Mouse (Mus musculus) liver, embryonic 14.5 days (tissue): Measurements from ENCODE around the gene Trim80. TPM values are rescaled to one million over a fixed set of nuclear protein-coding genes. Genes with fewer than 3 reads are reported as not detected.

Source experiments
- ATAC-seq: fragments of 200-750 bp; cut with Nextera tagmentation; 2 replicates; pipeline ENCODE4 v1.8.0; 2017; ENCODE audit warnings: moderate number of reproducible peaks, mild to moderate bottlenecking, moderate library complexity; ENCODE audit not compliant: insufficient read depth
- DNase-seq, 3 experiments: peaks; one replicate each; pipeline ENCODE4 v3.0.0-alpha.2; 2012 to 2013; ENCODE audit warnings: low read depth in 3 of 3, low spot score in 3 of 3
- H3K27ac ChIP-seq: fragments of 300-500 bp; sonication (generic); 2 replicates; pipeline ENCODE4 v1.5.1; 2014; ENCODE audit warnings: moderate library complexity, mild to moderate bottlenecking, control low read depth, inconsistent platforms
- H3K27me3 ChIP-seq: fragments of 300-500 bp; sonication (generic); 2 replicates; pipeline ENCODE4 v1.6.1; 2014; ENCODE audit warnings: mild to moderate bottlenecking, low read length, moderate library complexity; ENCODE audit not compliant: control insufficient read depth, insufficient read depth
- H3K36me3 ChIP-seq: fragments of 300-500 bp; sonication (generic); replicated peaks from 2 replicates; pipeline ENCODE4 v1.6.1; 2014; ENCODE audit warnings: low read depth; ENCODE audit not compliant: control insufficient read depth, insufficient read depth
- H3K4me1 ChIP-seq, 2 experiments: fragments of 200-500 bp in 1 of 2; fragments of 300-500 bp in 1 of 2; sonication (generic) in 1 of 2; replicated peaks; 2 replicates each; pipeline ENCODE4 v1.6.1; 2012 to 2014; ENCODE audit warnings: antibody characterized with exemption in 1 of 2, inconsistent platforms in 1 of 2, low read length in 1 of 2; ENCODE audit not compliant: control insufficient read depth in 2 of 2, insufficient read depth in 2 of 2
- H3K4me2 ChIP-seq: fragments of 300-500 bp; sonication (generic); 2 replicates; pipeline ENCODE4 v1.6.1; 2014; ENCODE audit warnings: low read depth, mild to moderate bottlenecking, control low read depth, moderate library complexity
- H3K4me3 ChIP-seq, 2 experiments: fragments of 200-500 bp in 1 of 2; fragments of 300-500 bp in 1 of 2; sonication (generic) in 1 of 2; 2 replicates each; pipeline ENCODE4 v1.5.1; 2012 to 2014; ENCODE audit warnings: low read depth in 2 of 2, low read length in 2 of 2, mild to moderate bottlenecking in 2 of 2, control low read depth in 1 of 2, inconsistent platforms in 1 of 2, moderate library complexity in 1 of 2; ENCODE audit not compliant: insufficient read depth in 1 of 2
- H3K9ac ChIP-seq: fragments of 300-500 bp; sonication (generic); replicated peaks from 2 replicates; pipeline ENCODE4 v1.6.1; 2014; ENCODE audit warnings: mild to moderate bottlenecking, control low read depth, moderate library complexity
- H3K9me3 ChIP-seq: fragments of 300-500 bp; sonication (generic); 2 replicates; pipeline ENCODE4 v1.6.1; 2016; ENCODE audit warnings: low read length, mixed read lengths; ENCODE audit not compliant: control insufficient read depth
- CTCF ChIP-seq: IDR thresholded peaks from 2 replicates; pipeline ENCODE4 v1.5.1; 2016; ENCODE audit warnings: antibody characterized with exemption, low read depth, control low read depth
- EP300 ChIP-seq: IDR thresholded peaks from 2 replicates; pipeline ENCODE4 v1.6.1; 2016; ENCODE audit warnings: antibody characterized with exemption, low read depth
- WGBS: fragments of 180-500 bp; shearing (Covaris S2); extraction: QIAGEN DNeasy Blood & Tissue Kit; methylation state at CpG from one replicate; pipeline ENCODE4 v1.1.7; 2014; ENCODE audit not compliant: insufficient replicate concordance; 5-methylcytosine and 5-hydroxymethylcytosine counted together
- polyA plus RNA-seq, 2 experiments: library from polyadenylated mRNA; depleted of rRNA in 1 of 2; stranded (reverse) in 1 of 2; unstranded in 1 of 2; fragments of >200 nt; fragmentation: Nextera tagmentation in 1 of 2; extraction: Ambion mirVana in 1 of 2; gene quantifications; 2 replicates each; pipeline versions ENCODE4 v1.2.1 to v1.2.3; 2012 to 2014

Gene Trim80
- polyA plus RNA-seq (2012; rRNA removed): 0.07 and 0.10 TPM in 2 replicates
- polyA plus RNA-seq (2014; fragmentation: Nextera tagmentation; extraction: Ambion mirVana): 0.06 and 0.13 TPM in 2 replicates

GRCm38 (mm10) chr11:115439906-115440595 lies at the start of gene Trim80:
TSS of gene Trim80 (plus strand) at chr11:115440545.
- DNase-seq (no peak), ATAC-seq (no peak)
- H3K9me3 ChIP-seq: no peaks in the 10 kb centered on the region; the same call in 1 of the 2 replicates
- peaks cover 0 to 7% of the 10 kb centered on the region in 2 experiments; a peak in 2 of 4 replicates for H3K4me1 ChIP-seq
- no peak within 1 kb of the TSS for H3K9ac ChIP-seq
- 75% methylated on average over 9 of the region's 9 CpGs for WGBS
- TF ChIP-seq CTCF (peak; percentile 54), EP300 (no peak)
- H3K4me2 ChIP-seq: no peak within 1 kb of the TSS
- H3K27me3 ChIP-seq: peaks cover 13% of the 10 kb centered on the region
- H3K4me3 ChIP-seq: no peak within 1 kb of the TSS
- no peak within 1 kb of the TSS for H3K27ac ChIP-seq
- no peaks in the 10 kb centered on the region for H3K36me3 ChIP-seq

- 72% methylated on average over 7 of the region's 7 CpGs for WGBS
- TF ChIP-seq EP300 (no peak), CTCF (no peak)
- no peak overlapping the region for H3K27ac ChIP-seq
Measured at GRCm38 (mm10) chr11:115391358-115391757, 49.0 kb upstream of the Trim80 start.

GRCm38 (mm10) chr11:115393721-115394325 lies 46.5 kb upstream of the Trim80 start:
- WGBS: 67% methylated on average over 34 of the region's 34 CpGs
- no peak for ATAC-seq
- Histone ChIP-seq H3K9me3 (no peaks in the 10 kb centered on the region), H3K4me3 (no peak overlapping the region), H3K36me3 (no peaks in the 10 kb centered on the region), H3K27ac (no peak overlapping the region), H3K4me2 (peak overlapping the region; percentile 28; the same call in 1 of the 2 replicates), H3K27me3 (no peaks in the 10 kb centered on the region; the same call in 1 of the 2 replicates), H3K4me1 (no peaks in the 10 kb centered on the region), H3K9ac (no peak overlapping the region)
- TF ChIP-seq CTCF (no peak), EP300 (no peak)
- no peak for DNase-seq

More at GRCm38 (mm10) chr11:115391358-115391757, 49.0 kb upstream of the Trim80 start:
- Histone ChIP-seq H3K4me1 (no peaks in the 10 kb centered on the region), H3K36me3 (no peaks in the 10 kb centered on the region), H3K9ac (no peak overlapping the region), H3K4me3 (no peak overlapping the region), H3K4me2 (no peak overlapping the region), H3K9me3 (no peaks in the 10 kb centered on the region), H3K27me3 (no peaks in the 10 kb centered on the region; the same call in 1 of the 2 replicates)
- DNase-seq (no peak), ATAC-seq (no peak)

- Histone ChIP-seq H3K9ac (no peak overlapping the region), H3K4me2 (no peak overlapping the region), H3K9me3 (no peaks in the 10 kb centered on the region), H3K27ac (no peak overlapping the region), H3K27me3 (no peaks in the 10 kb centered on the region; the same call in 1 of the 2 replicates), H3K4me3 (no peak overlapping the region), H3K4me1 (no peaks in the 10 kb centered on the region), H3K36me3 (no peaks in the 10 kb centered on the region)
- TF ChIP-seq EP300 (no peak), CTCF (no peak)
- ATAC-seq: no peak
- WGBS: 43% methylated on average over 7 of the region's 7 CpGs
- no peak for DNase-seq
Measured at GRCm38 (mm10) chr11:115398085-115398484, 42.3 kb upstream of the Trim80 start.

- Histone ChIP-seq H3K9ac (no peak overlapping the region), H3K4me2 (no peak overlapping the region), H3K4me1 (peaks cover 4 to 11% of the 10 kb centered on the region in 2 experiments; a peak in 2 of 4 replicates), H3K36me3 (no peaks in the 10 kb centered on the region), H3K9me3 (no peaks in the 10 kb centered on the region), H3K27me3 (no peaks in the 10 kb centered on the region), H3K27ac (no peak overlapping the region), H3K4me3 (no peak overlapping the region)
- TF ChIP-seq EP300 (no peak), CTCF (no peak)
- ATAC-seq: no peak
- no peak for DNase-seq
- WGBS: 53% methylated on average over 3 of the region's 3 CpGs
Measured at GRCm38 (mm10) chr11:115400126-115400525, 40.2 kb upstream of the Trim80 start.
